ENCODE assay signal across 12 mouse cellular contexts in genomic region chr10:95162691-95163374, GRCm38 (mm10).
DNase-seq lines count a peak whose midpoint lies in the region; ATAC-seq and TF ChIP-seq lines count a peak whose summit lies in the region.
"Had no signal": no experiment of that assay in that cellular context is flagged by ENCODE, and none has a peak within 500 bp of the region (broad histone marks: within the 10 kb centered on the region; RNA-seq: fewer than 3 reads in every experiment).

No protein-coding gene starts in this region.

- H3K27ac ChIP-seq in heart, embryonic 10.5 days: peak overlapping the region; percentile 52
- no peak overlapping the region; the same call in 1 of the 2 replicates for H3K27ac ChIP-seq in heart, embryonic 11.5 days (ENCODE audit: low read depth, low read length)
- H3K27ac ChIP-seq in embryonic facial prominence, embryonic 14.5 days (replicated peaks; ENCODE audit: low read depth, low read length): peak overlapping the region; percentile 68
- H3K27ac ChIP-seq: limb, embryonic 12.5 days had no signal

- no peak overlapping the region for H3K4me3 ChIP-seq in heart, embryonic 10.5 days
- no peak overlapping the region for H3K4me3 ChIP-seq in heart, embryonic 11.5 days (ENCODE audit: low read depth, low read length)
- H3K4me3 ChIP-seq in G1E (ENCODE audit: low read depth, low read length): no peak overlapping the region
- no peak overlapping the region for H3K4me3 ChIP-seq in embryonic facial prominence, embryonic 14.5 days (ENCODE audit: low read depth, low read length)
- H3K4me3 ChIP-seq: limb, embryonic 12.5 days had no signal

- no peak for TF ChIP-seq CTCF in G1E (IDR thresholded peaks at IDR 0.05; ENCODE audit: low read depth, low read length)

- no peaks in the 10 kb centered on the region for H3K9me3 ChIP-seq in heart, embryonic 10.5 days
- no peaks in the 10 kb centered on the region for H3K9me3 ChIP-seq in heart, embryonic 11.5 days (replicated peaks; ENCODE audit: control insufficient read depth, low read length)
- 0 out of 2 replicates have a peak, but pooled peaks cover 2% of the 10 kb centered on the region for H3K9me3 ChIP-seq in G1E (replicated peaks)
- no peaks in the 10 kb centered on the region for H3K9me3 ChIP-seq in embryonic facial prominence, embryonic 14.5 days (ENCODE audit: control insufficient read depth, low read length)
- H3K9me3 ChIP-seq: limb, embryonic 12.5 days had no signal

- H3K4me2 ChIP-seq in heart, embryonic 11.5 days: no peak overlapping the region
- no peak overlapping the region for H3K4me2 ChIP-seq in embryonic facial prominence, embryonic 14.5 days (ENCODE audit: low read depth, low read length)
- H3K4me2 ChIP-seq: limb, embryonic 12.5 days had no signal

- H3K36me3 ChIP-seq in heart, embryonic 10.5 days: no peaks in the 10 kb centered on the region
- no peaks in the 10 kb centered on the region for H3K36me3 ChIP-seq in heart, embryonic 11.5 days (ENCODE audit: control insufficient read depth, insufficient read depth, low read length)
- no peaks in the 10 kb centered on the region for H3K36me3 ChIP-seq in G1E (replicated peaks)
- no peaks in the 10 kb centered on the region for H3K36me3 ChIP-seq in embryonic facial prominence, embryonic 14.5 days (ENCODE audit: control insufficient read depth, insufficient read depth, low read length)
- H3K36me3 ChIP-seq: limb, embryonic 12.5 days had no signal

- no peak for ATAC-seq in heart, embryonic 11.5 days (replicated peaks; ENCODE audit: insufficient number of reproducible peaks, low FRiP score, low TSS enrichment)
- 0 out of 2 replicates have a peak, but pooled peaks have one; percentile 8 for ATAC-seq in G1E (ENCODE audit: extremely low read depth, insufficient number of reproducible peaks, low FRiP score, poor library complexity, severe bottlenecking)
- ATAC-seq in embryonic facial prominence, embryonic 14.5 days (ENCODE audit: low read depth): peak; percentile 71
- ATAC-seq: activated CD4-positive, CD25-positive, alpha-beta regulatory T cell, adult 4 months had no signal

- no peak for DNase-seq in heart, embryonic 10.5 days (ENCODE audit: low spot score)
- DNase-seq in G1E (ENCODE audit: low spot score) (no peak), MN1 (ENCODE audit: low spot score) (no peak)
- DNase-seq in embryonic facial prominence, embryonic 14.5 days (ENCODE audit: low spot score): peak; percentile 79
- DNase-seq in kidney, postnatal 10 days: peak; percentile 74
- no peak for DNase-seq in testis, postnatal 14 days (ENCODE audit: low spot score)
- DNase-seq in embryo, embryonic 9.5 days (ENCODE audit: extremely low spot score): no peak
- DNase-seq: gastrocnemius, postnatal 10 days; thymus, adult 18-20 months had no signal

- WGBS in heart, embryonic 10.5 days: 51% methylated on average over 8 of the region's 8 CpGs
- 44% methylated on average over 8 of the region's 8 CpGs for WGBS in heart, embryonic 11.5 days (ENCODE audit: insufficient replicate concordance)
- 28% methylated on average over 8 of the region's 8 CpGs for WGBS in embryonic facial prominence, embryonic 14.5 days

- no peaks in the 10 kb centered on the region for H3K27me3 ChIP-seq in heart, embryonic 10.5 days (ENCODE audit: insufficient read depth, poor library complexity, severe bottlenecking)
- H3K27me3 ChIP-seq in heart, embryonic 11.5 days (ENCODE audit: control insufficient read depth, insufficient read depth, low read length): no peaks in the 10 kb centered on the region; the same call in 1 of the 2 replicates
- peaks cover 57% of the 10 kb centered on the region for H3K27me3 ChIP-seq in G1E (ENCODE audit: insufficient read depth, low read length)
- H3K27me3 ChIP-seq in embryonic facial prominence, embryonic 14.5 days (replicated peaks; ENCODE audit: control insufficient read depth, insufficient read depth, low read length): no peaks in the 10 kb centered on the region
- H3K27me3 ChIP-seq: limb, embryonic 12.5 days had no signal

- H3K9ac ChIP-seq in heart, embryonic 11.5 days (ENCODE audit: low read depth, low read length): no peak overlapping the region
- H3K9ac ChIP-seq in embryonic facial prominence, embryonic 14.5 days (ENCODE audit: low read depth, low read length): no peak overlapping the region
- H3K9ac ChIP-seq: limb, embryonic 12.5 days had no signal

- peaks cover 12% of the 10 kb centered on the region for H3K4me1 ChIP-seq in heart, embryonic 10.5 days
- no peaks in the 10 kb centered on the region for H3K4me1 ChIP-seq in heart, embryonic 11.5 days (ENCODE audit: control insufficient read depth, insufficient read depth, low read length)
- no peaks in the 10 kb centered on the region for H3K4me1 ChIP-seq in G1E (ENCODE audit: insufficient read depth, low read depth, low read length)
- peaks cover 9% of the 10 kb centered on the region for H3K4me1 ChIP-seq in embryonic facial prominence, embryonic 14.5 days (ENCODE audit: control insufficient read depth, insufficient read depth, low read length)

Comparison
In these comparisons a context has a peak if more than half of its experiments do, and no peak if none do; other contexts are left out.
1. DNase-seq: peak in embryonic facial prominence, embryonic 14.5 days (single experiment) and kidney, postnatal 10 days (single experiment); none in heart, embryonic 10.5 days (single experiment), G1E (single experiment), MN1 (single experiment), testis, postnatal 14 days (single experiment) and embryo, embryonic 9.5 days (single experiment).